Mouse (Mus musculus) adrenal gland, postnatal 4 days (tissue): ENCODE data around the gene Tnr. TPM values are rescaled to one million over a fixed set of nuclear protein-coding genes. Genes with fewer than 3 reads are reported as not detected.

Experiments used
- DNase-seq, 2 experiments: peaks; one replicate each; pipeline ENCODE4 v3.0.0; 2021 to 2022; ENCODE audit warnings: low spot score in 2 of 2, mixed read lengths in 2 of 2
- total RNA-seq, 2 experiments: library from RNA; stranded (reverse); gene quantifications; 2 replicates each; pipeline ENCODE4 v1.2.3; 2021

The Tnr gene
- total RNA-seq, 2 experiments from 2014 or later, result 2.6 to 4.9 TPM

DNA sequence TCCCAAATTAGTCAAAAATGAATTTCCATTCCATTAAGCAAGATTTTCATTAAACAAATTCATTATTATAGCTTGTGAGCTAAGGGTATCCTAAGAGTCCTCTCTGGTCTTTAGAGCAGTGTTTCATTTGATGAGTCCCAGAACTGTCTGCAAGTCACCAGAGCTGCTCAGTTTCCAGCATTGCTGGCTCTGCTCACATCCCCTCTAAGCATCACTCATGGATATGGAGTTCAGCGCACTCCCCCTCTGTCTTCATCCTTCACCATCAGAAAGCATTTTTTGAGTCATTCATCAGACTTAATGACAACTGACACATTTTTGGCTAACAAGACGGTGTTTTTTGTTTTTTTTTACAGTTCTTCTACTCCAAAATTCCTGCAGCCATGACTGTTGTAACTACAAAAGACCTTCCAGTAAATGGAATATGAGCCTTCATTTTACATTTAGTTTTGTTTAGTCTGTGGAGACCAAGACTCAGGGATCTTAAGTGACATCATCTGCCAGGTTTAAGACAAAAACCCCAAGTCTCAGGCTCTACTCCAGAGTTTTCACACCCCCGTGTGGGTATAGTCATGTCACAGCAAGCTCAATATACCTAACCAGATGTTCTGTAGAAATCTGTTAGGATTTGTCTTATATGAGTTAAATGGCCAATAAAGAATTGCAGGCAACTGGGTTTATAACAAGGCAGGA is 338.4 kb downstream of the Tnr start:
- no peak for DNase-seq

DNA sequence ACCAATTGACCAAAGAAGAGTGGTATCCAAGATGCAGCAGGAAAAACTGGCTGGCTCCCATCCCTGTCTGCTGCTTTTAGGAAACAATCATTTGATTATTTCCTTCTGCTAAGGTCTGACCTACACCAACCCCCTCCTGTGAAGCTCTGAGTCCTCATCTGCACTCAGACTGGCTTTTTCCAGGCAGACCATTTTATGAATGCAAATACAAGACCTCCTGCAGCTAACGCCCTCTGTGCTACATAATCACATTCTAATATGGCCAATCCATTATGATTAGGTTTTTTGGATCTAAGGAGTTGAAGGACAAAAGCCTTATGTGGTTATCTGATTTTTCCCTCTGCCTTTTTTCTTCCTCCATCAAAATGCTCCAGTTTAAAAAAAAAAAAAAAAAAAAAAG is 342.1 kb downstream of the Tnr start:
- no peak for DNase-seq

DNA sequence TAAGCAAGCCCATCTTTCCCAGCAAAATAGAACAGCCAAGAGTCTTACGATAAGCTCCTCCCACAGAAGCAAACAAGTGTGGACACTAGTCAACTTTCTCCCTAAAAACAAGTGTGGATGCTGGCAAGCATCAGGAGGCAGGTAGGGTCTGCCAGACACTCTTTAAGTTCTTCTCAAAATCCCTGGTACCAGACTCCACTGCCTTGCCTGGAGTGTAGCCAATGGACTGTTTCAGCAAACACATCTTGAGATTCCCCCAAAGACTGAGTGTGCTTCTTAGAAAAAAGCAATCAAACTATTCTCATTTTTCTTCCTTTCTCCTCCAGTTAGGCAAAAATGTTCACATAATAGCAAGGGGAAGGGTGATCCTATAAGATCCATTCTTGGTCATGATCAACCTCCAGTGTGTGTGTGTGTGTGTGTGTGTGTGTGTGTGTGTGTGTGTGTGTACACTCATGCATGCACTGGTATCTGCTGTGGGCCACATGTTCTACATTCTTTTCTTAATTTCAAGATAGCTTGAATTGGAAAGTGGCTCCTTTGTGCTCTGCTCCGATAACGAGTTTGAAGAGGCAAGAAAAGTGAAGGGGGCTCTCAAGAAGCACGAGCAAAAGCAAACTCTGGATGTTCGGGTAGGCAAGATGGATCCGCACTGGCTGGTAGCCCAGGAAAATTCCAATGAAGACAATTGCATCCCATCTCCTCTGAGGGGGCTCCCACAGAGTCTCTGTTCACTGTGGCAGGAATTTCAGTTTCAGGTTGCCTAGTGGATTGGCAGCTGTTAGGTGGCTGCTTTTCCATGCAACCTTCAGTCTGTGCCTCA is 346.3 kb downstream of the Tnr start:
- DNase-seq, result no peak

DNA sequence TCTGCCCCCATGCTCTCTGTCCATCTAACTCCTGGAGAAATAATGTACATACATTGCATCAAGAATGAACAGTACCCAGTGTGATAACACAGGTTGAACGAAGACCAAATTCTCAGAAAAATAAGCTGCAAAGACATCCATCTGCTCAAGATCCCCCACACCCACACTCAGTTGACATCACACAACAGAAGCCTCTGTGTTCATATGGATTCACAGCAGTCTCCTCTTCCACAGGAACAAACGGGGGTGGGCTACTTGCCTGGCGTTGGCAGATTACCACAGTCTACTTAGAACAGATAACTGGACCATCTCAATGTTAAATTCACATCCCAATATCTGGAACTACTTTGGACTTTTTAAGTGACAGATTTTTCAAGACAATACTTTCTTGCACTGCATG is 349.3 kb downstream of the Tnr start:
- no peak for DNase-seq

DNA sequence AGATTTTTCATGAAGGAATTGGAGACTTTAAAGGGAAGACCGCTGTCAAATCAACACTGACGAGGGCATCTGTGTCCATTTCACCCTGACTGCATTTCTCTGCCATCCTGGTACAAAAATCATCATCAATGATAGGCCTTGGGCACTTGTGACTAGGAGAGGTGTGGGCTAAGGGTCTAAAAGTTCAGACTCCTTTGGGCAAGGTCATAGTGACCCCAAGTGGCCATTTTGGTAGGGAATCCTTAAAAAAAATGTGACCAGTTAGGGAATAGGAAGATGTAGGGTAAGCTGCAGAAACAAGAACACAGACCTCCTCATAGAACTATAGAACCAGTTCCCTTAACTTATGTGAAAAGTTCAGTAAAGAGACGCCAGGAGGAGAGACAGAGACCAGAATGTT is 355.1 kb downstream of the Tnr start:
- no peak for DNase-seq

DNA sequence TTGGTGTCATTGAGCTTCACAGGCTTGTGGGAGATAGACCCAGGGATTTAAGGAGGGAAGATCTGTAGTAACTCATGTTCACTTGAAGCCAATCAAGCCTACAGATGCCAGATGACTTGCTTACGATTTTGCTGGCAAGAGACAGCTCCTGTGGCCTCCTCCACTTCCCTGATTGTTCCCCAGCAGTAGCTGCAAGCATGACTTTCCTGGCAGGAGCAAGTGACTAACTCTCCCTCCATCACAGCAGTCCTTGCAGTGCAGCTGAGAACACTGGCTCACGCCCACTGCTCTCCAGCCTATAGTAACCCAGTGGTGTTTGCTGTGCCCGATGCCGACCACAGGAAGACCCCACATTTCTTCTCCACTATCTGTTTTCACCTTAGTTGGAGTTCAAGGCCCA is 356.3 kb downstream of the Tnr start:
- no peak for DNase-seq

DNA sequence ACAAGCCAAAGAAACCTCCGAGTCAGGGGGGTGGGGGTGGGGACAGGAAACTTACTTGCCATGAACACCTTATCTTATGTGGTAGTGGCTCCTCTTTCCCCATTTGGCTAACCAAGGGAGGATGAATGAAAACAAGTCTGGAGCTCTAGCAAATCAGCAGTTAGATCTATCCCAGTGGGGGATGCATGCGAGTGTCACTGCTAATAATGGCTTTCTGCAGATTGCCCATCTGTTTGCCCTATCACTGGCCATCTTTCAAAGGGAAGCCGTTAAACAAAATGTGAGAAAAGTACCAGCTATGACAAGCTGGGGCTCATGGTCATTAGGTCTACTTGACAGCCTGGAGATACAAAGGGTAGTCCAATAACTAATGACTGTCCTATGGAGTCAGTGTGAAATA is 361.9 kb downstream of the Tnr start:
- no peak for DNase-seq

DNA sequence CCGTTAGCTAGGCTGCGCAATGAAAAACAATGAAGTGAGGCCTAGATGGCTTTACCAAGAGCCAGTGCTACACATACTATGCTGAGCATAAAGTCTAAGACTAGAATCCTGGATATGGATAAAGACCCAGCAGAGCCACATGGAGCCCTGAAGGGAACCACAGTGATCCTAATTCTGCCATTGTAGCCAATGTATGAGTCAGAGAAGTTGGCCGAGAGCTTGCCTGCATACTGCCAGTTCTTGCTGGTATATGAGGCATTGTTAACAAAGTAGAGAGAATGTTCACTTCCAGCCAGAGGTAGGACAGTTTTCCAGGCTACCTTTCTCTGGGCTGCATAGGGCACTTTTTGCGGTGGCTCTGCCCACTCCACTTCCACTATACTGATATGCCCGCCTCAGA is 365.0 kb downstream of the Tnr start:
- DNase-seq, result no peak

DNA sequence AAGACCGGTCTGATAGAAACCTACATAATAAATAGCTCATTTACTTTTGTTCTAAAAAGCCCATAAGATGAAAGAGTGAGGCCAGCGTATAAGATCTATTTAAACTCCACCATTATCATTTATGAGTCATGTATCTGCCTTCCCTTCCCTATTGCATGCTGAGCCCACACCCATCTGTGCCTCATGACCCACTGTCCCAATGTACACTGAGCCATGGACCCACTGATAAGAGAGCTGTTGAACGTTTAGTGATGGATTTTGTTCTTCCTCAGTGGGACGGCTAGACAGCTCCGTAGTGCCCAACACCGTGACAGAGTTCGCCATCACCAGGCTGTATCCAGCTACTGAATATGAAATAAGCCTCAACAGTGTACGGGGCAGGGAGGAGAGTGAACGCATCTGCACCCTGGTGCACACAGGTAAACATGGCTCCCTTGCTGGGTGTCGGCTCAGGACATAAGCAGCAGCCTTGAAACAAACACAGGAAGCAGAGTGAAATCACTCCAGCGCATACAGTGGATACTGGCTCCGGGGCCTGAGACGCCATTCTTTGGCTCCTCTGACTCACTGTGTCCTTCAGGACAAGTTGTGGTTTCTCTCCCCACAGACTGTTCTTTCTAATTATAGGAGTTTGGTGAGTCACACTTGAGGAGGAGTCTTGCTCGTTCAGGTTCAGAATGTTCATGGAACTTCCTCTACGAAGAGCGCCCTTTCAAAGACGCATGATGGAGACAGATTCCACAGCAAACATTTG is 365.6 kb downstream of the Tnr start:
- DNase-seq, result no peak

DNA sequence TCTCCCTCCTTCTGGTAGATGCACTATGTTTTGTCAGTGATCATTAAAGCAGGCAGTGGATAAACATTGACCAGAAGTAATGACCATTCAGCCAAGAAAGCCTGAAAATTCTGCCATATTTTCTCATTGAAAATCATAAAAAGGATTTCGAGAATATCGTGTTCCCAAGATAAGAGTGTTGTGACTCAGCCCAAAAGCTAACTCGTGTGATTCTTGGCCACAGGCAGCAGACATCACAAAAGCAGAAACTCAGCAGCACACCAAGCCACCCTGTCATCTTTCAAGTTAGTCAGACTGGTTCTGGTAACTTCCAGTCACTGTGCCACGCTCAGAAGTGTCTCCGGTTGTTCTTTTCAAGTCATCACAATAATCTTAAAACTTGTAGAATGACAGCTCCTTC is 367.0 kb downstream of the Tnr start:
- no peak for DNase-seq

DNA sequence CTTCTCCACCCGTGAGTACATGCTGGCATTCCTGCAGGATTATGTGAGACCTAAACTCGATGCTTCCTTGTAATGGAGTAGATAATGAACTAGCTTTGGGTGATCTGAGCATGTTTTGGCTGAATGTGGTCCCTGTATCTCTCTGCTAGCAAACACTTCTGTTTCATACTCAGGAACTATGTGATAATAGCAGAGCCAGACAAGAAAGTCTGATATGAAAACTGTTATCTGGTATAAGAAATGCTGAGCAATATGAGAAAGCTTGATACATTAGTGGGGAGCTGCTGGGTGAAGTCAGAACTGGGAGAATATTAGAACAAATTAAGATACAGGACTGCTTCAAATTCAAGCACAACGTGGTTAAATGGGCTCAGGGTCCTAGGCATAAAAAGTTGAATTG is 371.5 kb downstream of the Tnr start:
- no peak for DNase-seq

DNA sequence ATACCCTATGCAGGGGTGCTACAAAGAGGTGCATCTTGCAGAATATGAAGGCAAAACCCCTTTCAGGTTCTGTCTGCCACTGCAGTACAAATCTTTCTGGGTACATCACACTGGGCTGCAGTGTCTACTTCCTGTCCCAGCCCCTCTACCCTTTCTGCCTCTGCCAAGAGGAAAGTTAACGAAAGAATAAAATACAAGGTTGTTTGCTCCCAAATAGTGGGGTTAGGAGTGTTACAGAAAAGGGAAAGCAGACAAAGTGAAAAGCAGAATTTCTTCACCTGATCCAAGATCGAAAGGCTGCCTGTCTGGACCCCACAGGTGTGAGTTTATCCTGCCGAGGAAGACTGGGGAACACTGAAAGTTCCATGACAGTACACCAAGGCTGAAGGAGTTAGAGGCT is 376.4 kb downstream of the Tnr start:
- no peak for DNase-seq

DNA sequence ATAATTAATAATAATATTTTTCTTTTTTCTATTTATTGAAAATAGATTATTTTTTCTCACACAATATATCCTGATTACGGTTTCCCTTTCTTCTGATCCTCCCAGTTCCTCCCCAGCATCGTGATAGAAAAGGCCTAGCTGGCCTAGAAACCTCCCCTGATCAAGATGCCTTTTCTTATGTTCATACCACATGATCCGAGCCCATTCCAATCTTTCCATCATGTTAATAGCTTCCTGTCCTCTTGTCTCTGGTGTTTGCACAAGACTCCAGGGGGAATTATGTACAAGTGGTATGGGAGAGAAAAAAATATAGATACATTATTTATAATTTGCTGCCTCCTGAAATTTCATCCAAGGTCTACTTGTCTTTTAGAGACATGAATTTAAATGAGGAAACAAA is 377.1 kb downstream of the Tnr start:
- no peak for DNase-seq

DNA sequence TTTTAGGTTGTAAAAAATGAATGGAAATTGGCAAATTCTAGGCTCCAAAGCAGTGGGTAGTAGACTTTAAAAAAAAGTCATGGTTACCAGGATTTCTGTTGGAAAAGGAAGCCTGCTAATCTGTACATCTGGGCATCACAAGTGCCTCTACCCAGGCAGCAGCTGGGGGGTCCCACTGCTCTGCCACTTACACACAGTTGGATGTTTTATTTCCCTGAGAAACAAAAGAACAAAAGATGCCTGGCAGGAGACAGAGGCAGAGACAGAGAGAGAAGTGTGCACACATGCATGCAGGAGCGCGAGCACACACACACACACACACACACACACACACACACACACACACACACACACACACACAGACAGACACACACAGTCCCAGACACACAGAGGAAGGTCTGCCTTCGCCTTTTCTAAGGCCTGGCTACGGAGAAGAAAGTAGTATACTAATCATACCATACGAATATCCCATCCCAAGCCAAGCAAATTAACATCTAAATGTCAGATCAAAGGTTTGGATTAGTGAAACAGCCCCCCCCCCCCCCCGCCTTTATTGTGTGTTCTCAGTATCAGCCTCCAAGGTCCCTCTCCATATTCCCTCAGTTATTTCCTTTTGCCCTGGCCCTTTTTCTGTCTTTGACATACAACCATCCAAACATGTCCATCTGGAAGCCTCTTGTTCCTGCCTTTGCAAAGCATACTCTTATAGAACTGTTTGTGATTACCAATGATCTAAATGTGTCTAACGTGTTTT is 378.0 kb downstream of the Tnr start:
- DNase-seq, result no peak

DNA sequence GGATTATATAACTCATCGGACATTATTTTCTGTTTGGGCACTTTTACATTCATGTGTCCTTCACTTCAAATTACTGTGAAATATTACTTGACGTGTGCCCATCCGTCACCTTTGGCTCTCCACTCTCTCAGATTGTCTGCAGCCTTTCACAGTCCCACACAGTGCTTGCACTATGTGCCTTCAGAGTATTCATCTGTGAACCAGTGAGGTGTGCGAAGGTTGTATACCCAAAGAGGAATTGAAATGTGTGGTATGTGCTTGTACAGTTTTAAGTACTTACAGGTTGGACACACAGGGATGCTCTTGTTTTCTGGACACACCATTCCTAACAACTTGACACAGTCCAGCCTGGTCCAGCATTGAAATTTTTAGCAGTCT is 378.5 kb downstream of the Tnr start:
- no peak for DNase-seq

DNA sequence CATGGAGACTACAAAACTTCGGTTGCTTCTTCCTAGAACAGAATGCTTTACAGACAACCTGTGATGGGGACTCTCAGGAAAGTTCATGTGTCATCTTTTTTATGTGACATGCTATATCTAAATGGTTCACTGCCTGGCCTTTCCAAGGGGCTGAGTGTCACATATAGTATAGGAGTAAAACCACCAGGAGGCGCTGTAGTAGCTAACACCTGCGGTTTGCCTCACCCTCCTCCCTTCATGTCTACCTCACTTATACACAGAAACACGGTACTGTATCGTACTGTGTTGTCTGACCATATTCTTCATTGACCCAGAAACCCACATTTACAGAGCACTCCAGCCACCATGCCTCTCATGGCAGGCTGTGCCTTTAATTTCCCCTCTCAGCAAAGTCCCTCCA is 387.4 kb downstream of the Tnr start:
- peak in 1 of 2 experiments; percentile 23 for DNase-seq

DNA sequence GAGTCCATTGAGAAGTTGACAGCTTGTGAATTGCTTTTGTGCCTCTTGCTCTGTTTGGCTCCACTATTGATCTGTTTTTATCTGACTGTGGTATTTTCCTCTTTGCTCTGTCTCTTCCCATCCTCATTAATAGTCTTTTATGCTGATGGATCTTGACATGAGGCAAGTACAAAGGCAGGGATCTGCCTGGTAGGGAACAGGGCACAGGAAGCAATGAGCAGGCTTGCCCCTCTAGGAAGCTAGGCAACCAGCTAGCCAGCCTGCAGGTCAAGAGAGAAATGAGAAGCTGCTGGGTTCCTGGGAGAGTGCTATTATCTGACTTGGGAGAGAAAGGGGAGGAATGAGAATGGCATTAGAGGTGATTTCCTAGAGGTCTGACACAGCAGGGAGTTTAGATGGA is 391.2 kb downstream of the Tnr start:
- DNase-seq, result no peak

DNA sequence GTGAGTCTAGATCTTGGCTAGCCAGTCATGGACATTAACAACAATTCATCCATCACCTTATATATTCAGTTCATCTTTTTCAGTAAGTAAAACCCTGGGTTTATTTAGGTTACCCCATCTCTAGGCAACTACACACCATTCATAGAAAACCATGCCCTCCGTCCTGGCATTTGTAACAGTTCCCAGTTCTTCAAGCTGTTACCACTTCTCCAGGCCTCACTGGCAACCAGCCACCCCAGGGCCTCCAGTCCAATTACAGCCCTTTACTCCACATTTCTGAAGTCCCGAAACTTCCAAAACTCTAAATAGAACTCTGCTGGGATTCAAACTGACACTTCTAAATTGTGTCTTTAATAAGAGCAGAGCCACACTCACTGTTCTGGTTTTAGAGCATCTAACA is 397.0 kb downstream of the Tnr start:
- DNase-seq, result no peak

DNA sequence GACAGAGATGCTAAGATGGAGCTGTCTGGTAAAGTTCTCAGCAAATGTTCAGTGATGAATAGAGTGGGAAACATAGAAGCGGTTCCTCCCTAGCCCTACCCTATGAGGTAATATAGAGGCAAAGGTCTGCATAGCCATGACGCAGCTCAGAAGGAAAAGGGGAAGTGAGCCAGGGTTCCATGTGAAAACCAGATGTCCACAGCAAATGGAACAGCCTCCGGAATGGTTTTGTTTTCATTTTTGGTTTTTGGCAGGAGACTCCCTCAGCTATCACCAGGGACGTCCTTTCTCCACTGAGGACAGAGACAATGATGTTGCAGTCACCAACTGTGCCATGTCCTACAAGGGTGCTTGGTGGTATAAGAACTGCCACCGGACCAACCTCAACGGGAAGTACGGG is 399.4 kb downstream of the Tnr start:
- no peak for DNase-seq

DNA sequence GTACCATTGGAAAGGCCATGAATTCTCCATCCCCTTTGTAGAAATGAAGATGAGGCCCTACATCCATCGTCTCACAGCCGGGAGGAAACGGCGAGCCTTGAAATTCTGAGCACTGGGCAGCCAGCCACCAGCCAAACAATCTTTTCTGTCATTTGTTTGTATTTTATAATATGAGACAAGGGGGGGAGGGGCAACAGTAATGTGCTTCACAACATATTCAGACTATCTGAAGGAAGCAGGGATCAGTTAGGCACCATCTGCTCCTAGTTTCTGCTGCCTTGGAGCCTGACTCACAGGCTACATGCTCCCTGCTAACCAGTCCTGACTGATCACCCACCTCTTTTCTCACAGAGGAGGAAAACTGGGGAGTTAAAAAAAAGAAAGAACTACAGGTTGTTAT is 400.5 kb downstream of the Tnr start:
- no peak for DNase-seq

DNA sequence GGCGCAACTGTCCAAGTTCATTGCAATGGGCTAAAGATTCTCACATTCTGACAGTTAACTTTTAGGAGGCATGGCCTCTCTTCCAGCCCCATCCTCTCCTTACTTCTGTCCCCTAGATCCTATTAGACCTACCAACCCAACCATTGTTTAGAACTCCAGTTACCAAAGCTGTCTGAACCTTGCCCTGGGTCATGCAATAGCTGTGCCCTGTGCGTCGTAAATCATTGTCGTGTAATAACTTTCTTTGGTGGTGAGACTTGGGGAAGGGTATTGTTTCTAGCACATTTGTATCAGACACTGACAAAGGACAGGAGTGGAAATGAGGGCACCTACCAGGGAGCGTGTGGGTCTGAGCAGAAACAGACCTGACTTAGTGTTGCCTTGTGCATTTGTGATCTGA is 401.1 kb downstream of the Tnr start:
- DNase-seq, result no peak
